Mouse (Mus musculus) heart, adult 2 months (tissue): Measurements from ENCODE around the gene F12. TPM values are rescaled to one million over a fixed set of nuclear protein-coding genes. Genes with fewer than 3 reads are reported as not detected.
"Not testable (repeated sequence)": the region's sequence is repeated elsewhere in the genome, so short reads cannot be mapped to it uniquely, and the experiment has no call there.

Experiments
- DNase-seq, 2 experiments: peaks; one replicate each; pipeline ENCODE4 v3.0.0; 2021
- H3K27ac ChIP-seq: fragments of 200-600 bp; 2 replicates; pipeline ENCODE4 v1.8.1; 2022
- H3K27me3 ChIP-seq: fragments of 200-500 bp; 2 replicates; pipeline ENCODE4 v1.6.1; 2012; ENCODE audit warnings: mild to moderate bottlenecking, low read length, inconsistent platforms, mixed read lengths; ENCODE audit not compliant: control insufficient read depth, insufficient read depth
- H3K36me3 ChIP-seq: fragments of 200-500 bp; 2 replicates; pipeline ENCODE4 v1.6.1; 2012; ENCODE audit warnings: low read length, inconsistent platforms; ENCODE audit not compliant: control insufficient read depth, insufficient read depth
- H3K4me1 ChIP-seq: fragments of 200-500 bp; 2 replicates; pipeline ENCODE4 v1.6.1; 2011; ENCODE audit warnings: low read length; ENCODE audit not compliant: control insufficient read depth, insufficient read depth
- H3K4me3 ChIP-seq: fragments of 200-600 bp; 2 replicates; pipeline ENCODE4 v1.8.1; 2022
- H3K79me2 ChIP-seq: fragments of 200-500 bp; replicated peaks from 2 replicates; pipeline ENCODE4 v1.6.1; 2012; ENCODE audit warnings: mild to moderate bottlenecking, inconsistent platforms, low read length, moderate library complexity, mixed read lengths; ENCODE audit not compliant: control insufficient read depth, insufficient read depth
- H3K9ac ChIP-seq: fragments of 200-500 bp; 2 replicates; pipeline ENCODE4 v1.6.1; 2012; ENCODE audit warnings: low read depth, mild to moderate bottlenecking, control low read depth, inconsistent platforms, low read length, mixed read lengths
- CTCF ChIP-seq: fragments of 200-600 bp; IDR thresholded peaks from 2 replicates; pipeline ENCODE4 v1.8.1; 2022; ENCODE audit warnings: antibody characterized with exemption, mild to moderate bottlenecking, moderate library complexity
- EP300 ChIP-seq: fragments of 200-500 bp; IDR thresholded peaks from 2 replicates; pipeline ENCODE4 v1.6.1; 2011; ENCODE audit warnings: low read depth, low read length, control low read depth; ENCODE audit not compliant: insufficient read depth
- POLR2A ChIP-seq: fragments of 200-500 bp; IDR thresholded peaks from 2 replicates; pipeline ENCODE4 v1.6.1; 2011; ENCODE audit warnings: mild to moderate bottlenecking, low read depth, low read length, control low read depth; ENCODE audit not compliant: insufficient read depth
- WGBS: fragments of 180-500 bp; shearing (Covaris S2); methylation state at CpG from one replicate; pipeline ENCODE4 v1.1.7; 2018; 5-methylcytosine and 5-hydroxymethylcytosine counted together
- intact Hi-C: fragments of 180-260 bp; cut with DNase I; formaldehyde crosslinking; loops from one replicate; pipeline ENCODE4 v1.15.1; 2025
- polyA plus RNA-seq: library from polyadenylated mRNA; depleted of rRNA; stranded (reverse); fragments of >200 nt; gene quantifications from 2 replicates; pipeline ENCODE4 v1.2.3, GENCODE M21; 2012
- total RNA-seq, 2 experiments: library from RNA; stranded (reverse); gene quantifications; 2 replicates each; pipeline ENCODE4 v1.2.3; 2021

Gene F12
- total and polyA plus RNA-seq, 3 experiments: not detected

- no peaks in the 10 kb centered on the region; the same call in 1 of the 2 replicates for H3K36me3 ChIP-seq
- peaks cover 8% of the 10 kb centered on the region for H3K4me1 ChIP-seq
- H3K4me3 ChIP-seq: peak overlapping the region; percentile 50
- TF ChIP-seq CTCF: no peak
- no peak for TF ChIP-seq EP300
- TF ChIP-seq POLR2A: no peak
- DNase-seq: no peak
- H3K27me3 ChIP-seq: no peaks in the 10 kb centered on the region
- intact Hi-C loops: no loop called here
- 33% methylated on average over 9 of the region's 9 CpGs for WGBS
- peak overlapping the region; percentile 99 for H3K27ac ChIP-seq
- no peak overlapping the region for H3K9ac ChIP-seq
- H3K79me2 ChIP-seq: peaks cover 3% of the 10 kb centered on the region
These were observed 17.2 kb upstream of the F12 start for GRCm38 (mm10) chr13:55443799-55444285.

- H3K36me3 ChIP-seq, intact Hi-C loops, H3K79me2 ChIP-seq, H3K4me1 ChIP-seq, DNase-seq, H3K4me3 ChIP-seq, H3K9ac ChIP-seq, H3K27me3 ChIP-seq, H3K27ac ChIP-seq: not testable (repeated sequence)
- WGBS: 79% methylated on average over 15 of the region's 15 CpGs
These were observed 10.6 kb upstream of the F12 start for GRCm38 (mm10) chr13:55437111-55437629.

- no peak overlapping the region for H3K27ac ChIP-seq
- no peaks in the 10 kb centered on the region for H3K36me3 ChIP-seq
- peaks cover 5% of the 10 kb centered on the region for H3K4me1 ChIP-seq
- no peak overlapping the region for H3K4me3 ChIP-seq
- H3K27me3 ChIP-seq: no peaks in the 10 kb centered on the region
- H3K9ac ChIP-seq: no peak overlapping the region
- H3K79me2 ChIP-seq: no peaks in the 10 kb centered on the region
- DNase-seq: peak in 1 of 2 experiments; percentile 45
- intact Hi-C loops: no loop called here
- TF ChIP-seq POLR2A (no peak), CTCF (no peak), EP300 (no peak)
- 52% methylated on average over 10 of the region's 10 CpGs for WGBS
These were observed 5.5 kb upstream of the F12 start for GRCm38 (mm10) chr13:55431889-55432685.

GRCm38 (mm10) chr13:55430566-55430965, 4.0 kb upstream of the F12 start:
- Histone ChIP-seq H3K79me2 (no peaks in the 10 kb centered on the region), H3K9ac (no peak overlapping the region), H3K27me3 (no peaks in the 10 kb centered on the region), H3K36me3 (no peaks in the 10 kb centered on the region), H3K27ac (no peak overlapping the region), H3K4me3 (no peak overlapping the region), H3K4me1 (peaks cover 5% of the 10 kb centered on the region)
- 82% methylated on average over 2 of the region's 2 CpGs for WGBS
- intact Hi-C loops: no loop called here
- no peak for TF ChIP-seq CTCF
- TF ChIP-seq EP300: no peak
- TF ChIP-seq POLR2A: no peak
- no peak for DNase-seq

GRCm38 (mm10) chr13:55429226-55429888, 2.8 kb upstream of the F12 start:
- no peaks in the 10 kb centered on the region for H3K27me3 ChIP-seq
- no peaks in the 10 kb centered on the region for H3K79me2 ChIP-seq
- H3K9ac ChIP-seq: no peak overlapping the region
- WGBS: 51% methylated on average over 12 of the region's 12 CpGs
- peaks cover 5% of the 10 kb centered on the region for H3K4me1 ChIP-seq
- no peaks in the 10 kb centered on the region for H3K36me3 ChIP-seq
- peak; percentile 69 for TF ChIP-seq POLR2A
- 0 out of 2 replicates have a peak, but pooled peaks have one; percentile 47 for TF ChIP-seq EP300
- TF ChIP-seq CTCF: peak; percentile 23
- intact Hi-C loops: no loop called here
- peak overlapping the region; percentile 83 for H3K27ac ChIP-seq
- H3K4me3 ChIP-seq: no peak overlapping the region
- DNase-seq: peak; percentile 81 to 86
